Mouse (Mus musculus): ENCODE results near the gene Slc26a3.

- no peak for TF ChIP-seq POLR2AphosphoS2 (IDR thresholded peaks at IDR 0.05; ENCODE audit: insufficient read length, low read depth)
- no peak for TF ChIP-seq POLR2A (IDR thresholded peaks at IDR 0.05; ENCODE audit: insufficient read length, low read depth)
Observed at GRCm38 (mm10) chr12:31444827-31445226, 54.2 kb downstream of the Slc26a3 start.

All from myocyte (in vitro differentiated cells).